Mouse (Mus musculus) layer of hippocampus, adult 11-12 months (tissue): Measurements from ENCODE around the gene Rdh16f2.
A peak's percentile ranks its signal among the peaks of the same experiment; 100 is the strongest.
"Not testable (repeated sequence)": the region's sequence is repeated elsewhere in the genome, so short reads cannot be mapped to it uniquely, and the experiment has no call there.

ENCODE experiments used
- DNase-seq: peaks from one replicate; pipeline ENCODE4 v3.0.0; 2022; ENCODE audit warnings: low spot score

The Rdh16f2 gene

DNA sequence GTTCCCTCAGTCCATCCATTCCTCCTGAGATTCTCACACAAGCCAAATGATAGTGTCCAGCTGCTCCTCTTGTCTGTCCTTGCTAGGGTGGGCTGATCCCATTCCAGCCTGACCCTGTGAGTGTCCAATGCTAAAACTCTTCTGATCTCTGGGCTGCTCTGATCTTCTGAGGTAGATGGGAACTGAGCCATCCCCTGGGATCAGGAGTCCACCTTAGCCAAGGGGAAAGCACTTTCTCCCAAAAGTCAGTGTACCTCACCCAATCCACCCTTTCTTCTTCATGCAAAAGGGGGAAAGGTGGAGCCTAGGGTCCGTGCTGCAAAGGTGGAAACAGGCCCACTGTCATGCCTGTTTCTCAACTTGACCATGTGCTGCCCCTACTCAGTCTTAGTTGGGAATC is 25.2 kb downstream of the Rdh16f2 start:
- no peak for DNase-seq

DNA sequence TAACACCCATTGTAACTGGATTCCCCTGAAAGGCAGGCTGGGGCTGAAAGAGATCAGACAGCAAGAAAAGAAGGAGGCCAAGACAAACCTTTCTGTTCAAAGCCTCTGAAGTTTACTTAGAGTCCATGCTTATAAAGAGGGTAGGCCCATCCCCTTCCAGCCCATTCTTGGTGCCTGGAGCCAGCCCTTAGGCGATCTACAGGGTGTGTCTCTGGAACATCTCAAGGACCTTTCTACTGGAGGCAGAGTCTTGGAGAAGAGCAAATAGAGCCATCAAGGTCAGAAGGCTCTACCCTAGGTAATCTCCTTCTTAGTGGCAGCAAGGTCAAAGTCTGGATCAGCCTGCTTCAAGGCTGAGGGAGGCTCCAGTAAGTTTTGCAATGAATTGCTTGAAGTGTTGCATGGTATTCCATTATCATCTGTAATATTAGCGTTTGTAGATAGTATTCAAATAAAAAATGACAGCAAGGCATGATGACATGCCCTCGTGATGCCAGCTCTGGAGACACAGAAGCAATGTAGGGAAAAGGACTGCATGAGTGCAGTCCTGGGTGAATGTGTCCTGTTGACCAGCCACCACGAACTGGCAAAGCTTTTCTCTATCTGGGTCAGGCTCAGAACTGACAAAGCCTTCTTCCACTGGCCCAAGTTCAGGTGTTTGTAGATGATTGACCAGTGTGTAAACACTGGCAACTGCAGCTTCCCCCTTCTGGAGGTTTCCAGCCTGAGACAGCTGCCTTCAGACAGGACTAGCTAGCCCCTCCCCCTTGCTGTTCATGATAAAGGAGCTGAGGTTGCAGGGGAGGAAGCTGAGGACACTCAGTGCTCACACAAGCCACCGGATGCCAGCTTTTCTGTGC is 27.1 kb downstream of the Rdh16f2 start:
- not testable (repeated sequence) for DNase-seq

DNA sequence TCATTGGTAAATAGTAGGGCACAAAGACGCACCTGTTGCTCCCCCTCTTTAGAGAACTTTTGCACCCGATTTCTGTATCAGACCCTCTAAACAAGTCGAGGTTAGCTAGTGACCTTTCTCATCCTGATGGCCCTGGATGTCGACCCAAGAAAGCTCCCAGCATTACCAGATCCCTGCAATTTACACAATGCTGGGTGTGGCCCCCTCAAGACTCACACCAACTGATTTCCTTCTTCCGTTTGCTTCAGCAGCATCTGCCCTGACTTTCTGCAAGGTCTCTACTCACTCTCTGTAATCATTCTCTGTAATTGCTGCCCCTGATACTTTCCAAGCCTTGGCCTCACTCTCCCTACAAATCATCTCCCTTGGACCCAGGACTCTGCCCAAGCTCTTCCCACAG is 30.4 kb downstream of the Rdh16f2 start:
- no peak for DNase-seq

DNA sequence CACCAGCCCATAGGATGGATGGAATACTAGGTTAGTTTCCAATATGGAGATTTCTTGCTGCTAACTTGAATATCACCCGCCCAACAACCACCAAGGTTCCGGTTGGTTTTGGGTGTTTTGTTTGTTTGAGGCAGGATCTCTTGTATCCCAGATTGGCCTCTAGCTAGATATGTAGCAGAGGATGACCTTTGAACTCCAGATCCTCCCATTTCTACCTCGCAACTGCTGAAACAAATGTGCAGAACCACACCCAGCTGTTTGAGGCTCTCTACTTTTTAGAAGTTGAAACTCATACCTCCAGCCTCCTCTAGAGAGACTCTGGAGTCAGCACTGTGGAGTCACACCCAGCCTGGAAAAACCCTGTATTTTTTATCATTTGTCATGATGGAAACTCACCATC is 31.2 kb downstream of the Rdh16f2 start:
- no peak for DNase-seq

DNA sequence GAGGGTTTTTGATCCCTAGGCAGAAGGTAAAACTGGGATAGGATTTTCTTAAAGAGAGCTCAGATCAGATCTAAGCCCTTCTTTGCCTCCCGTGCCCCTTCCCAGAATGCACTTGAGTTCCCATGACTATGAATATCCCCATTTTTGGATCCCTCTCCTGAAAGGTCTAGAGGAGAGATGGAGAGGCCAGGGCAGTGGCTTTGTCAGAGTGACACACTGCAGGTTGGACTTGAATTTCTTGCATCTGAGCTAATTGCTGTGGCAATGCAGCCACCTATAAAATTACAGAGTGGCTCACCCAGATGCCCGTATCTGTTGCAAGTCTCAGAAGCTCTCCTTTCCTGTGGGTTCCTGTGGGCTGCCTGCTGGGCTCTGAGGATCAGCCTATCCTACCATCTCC is 31.9 kb downstream of the Rdh16f2 start, which contains the start of gene Sdr9c7:
Sdr9c7 (plus strand) TSS at position 301 of the 400 bp plus-strand sequence.
- no peak for DNase-seq

DNA sequence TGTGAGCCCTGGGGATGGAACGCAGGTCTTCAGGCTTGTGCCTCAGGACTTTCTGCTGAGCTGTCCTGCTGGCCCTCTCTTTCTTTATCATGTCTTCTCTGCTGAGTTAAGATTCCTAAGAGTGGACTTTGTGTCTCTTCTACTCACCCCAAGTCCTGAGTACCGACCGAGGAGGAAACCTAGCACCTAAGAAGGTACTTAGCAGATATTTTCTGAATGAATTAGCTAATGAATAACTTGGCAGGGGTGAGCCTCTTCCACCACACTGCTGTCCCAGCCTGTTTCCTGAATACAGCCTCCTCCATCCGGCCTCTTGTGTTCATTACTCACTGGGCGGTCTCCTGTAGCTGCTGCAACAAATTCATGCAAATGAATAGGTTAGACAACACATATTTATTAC is 33.5 kb downstream of the Rdh16f2 start:
- no peak for DNase-seq

DNA sequence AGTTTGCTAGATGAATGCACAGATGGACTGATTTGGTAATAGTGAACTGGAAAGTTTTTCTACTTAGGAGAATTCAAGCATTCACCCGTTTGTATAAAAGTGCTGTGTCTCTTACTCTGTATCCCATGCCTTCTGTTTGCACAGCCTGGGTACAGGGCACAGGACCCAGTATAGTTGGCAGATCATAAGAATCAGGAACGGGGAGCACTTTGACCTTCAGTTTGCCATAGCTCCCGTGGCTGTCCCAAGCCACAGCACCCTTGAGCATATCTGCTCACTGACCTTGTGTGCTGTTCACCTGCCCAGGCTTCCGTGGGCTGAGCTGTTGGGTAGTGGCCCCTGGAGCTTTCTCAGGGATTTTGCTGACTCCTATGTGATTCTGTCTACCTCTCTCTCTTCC is 35.5 kb downstream of the Rdh16f2 start:
- DNase-seq, result no peak

DNA sequence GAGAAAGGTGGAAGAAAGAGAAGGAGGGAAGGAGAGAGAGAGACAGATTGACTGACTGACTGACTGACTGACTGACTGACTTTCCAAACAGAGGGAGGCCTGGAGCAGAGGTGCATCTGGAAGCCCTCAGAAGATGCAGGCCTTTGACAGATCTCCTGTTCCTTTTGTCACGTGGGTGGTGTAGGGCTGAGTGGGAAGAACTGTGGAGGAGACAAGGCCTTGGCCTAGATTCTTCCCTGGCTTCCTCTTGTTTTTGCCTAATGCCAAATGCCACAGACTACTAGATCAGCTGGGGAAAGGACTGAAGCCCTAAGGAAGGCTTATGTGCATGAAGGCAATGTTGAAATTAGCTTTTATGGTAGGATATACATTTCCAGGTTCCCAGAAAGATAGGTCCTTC is 36.8 kb downstream of the Rdh16f2 start:
- DNase-seq, result no peak

DNA sequence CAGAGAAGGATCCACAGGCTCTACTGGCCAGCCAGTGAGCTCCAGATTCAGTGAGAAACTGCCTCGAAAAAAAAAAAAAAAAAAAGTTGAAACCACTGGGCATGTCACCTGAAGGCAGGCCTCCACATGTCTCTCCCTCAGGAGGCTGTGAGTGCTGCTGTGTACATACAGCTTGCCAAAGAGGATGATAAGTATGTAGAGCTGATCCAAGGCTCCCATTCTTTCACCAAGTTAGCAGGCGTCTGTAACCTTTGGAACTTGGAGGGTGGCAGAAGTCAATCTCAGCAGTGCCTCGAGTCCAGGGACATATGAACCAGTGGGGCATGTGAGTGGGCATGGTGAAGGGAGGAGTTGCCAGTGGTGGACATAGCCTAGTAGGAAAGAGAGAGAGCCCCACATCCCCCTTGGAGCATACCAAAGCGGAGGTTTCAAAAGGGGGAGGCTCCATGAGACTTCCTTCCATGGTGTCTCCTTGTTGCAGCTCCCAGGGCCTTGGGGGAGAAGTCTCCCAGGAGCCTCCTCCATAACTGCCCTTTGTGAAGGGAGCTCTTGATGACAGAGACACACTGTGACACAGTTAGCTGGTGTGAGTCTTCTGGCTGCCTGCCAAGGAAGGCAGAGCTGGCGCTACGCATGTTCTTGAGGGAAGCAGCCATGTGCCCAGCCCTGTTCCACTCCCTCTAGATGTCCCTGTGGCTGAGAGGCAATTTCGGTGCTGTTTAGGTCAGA is 38.6 kb downstream of the Rdh16f2 start:
- peak; percentile 7 for DNase-seq

DNA sequence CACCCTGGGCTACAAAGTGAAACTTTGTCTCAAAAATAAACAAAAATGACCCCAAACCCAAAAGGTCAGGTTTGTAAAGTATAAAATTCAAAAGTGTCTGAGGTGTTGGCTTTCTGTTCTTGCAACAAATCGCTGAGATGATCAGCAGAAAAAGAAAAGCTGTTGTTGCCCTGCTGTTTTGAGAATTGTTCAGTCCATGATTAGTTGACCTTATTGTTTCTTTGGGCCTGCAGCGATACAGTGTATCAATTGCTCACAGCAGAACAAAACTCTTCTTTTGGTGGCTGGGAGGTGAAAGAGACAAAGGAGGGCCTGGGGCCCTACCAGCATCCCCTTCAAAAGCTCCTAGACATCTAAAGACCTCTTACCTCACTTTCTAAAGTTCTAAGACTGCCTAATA is 39.9 kb downstream of the Rdh16f2 start:
- no peak for DNase-seq

DNA sequence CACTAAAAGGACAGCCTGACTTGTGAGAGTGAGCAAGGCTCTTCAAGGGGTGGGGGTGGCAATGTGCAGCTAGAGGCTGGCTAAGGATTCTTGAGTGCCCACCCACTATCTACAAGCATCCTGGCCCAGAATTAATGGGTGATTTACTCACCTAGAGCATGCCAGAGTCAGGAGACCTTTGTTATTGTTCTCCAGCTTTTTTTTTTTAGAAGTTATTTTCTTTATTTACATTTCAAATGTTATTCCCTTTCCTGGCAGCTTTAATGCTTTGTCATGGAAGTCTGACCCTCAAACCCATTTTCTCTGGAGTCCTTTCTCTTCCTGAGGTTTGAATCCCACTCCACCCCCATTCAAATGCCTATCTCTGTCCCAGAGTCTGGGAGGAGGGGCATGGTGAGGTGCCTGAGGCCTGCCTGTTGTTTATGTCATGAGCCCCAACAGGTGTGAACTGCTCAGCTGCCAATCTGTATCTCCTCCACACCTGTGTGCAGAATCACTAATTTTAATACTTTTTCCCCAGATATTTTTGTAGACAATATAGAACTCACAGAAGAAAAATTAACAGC is 41.2 kb downstream of the Rdh16f2 start:
- DNase-seq, result no peak

DNA sequence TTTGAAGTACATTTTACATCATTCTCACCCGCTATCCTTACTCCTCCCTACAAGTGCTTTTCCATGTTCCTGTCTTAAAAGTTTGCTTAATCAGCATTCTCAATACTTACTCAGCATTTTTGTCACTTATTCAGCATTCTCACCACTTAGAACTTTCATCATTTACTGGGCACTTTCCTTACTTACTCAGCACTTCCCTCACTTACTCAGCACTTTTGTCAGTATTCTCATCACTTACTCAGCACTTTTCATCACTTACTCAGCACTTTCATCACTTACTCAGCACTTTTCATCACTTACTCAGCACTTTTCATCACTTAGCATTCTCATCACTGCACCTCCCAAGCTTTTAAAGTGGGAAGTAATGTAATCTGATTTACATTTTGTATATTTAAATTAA is 49.3 kb downstream of the Rdh16f2 start:
- no peak for DNase-seq

DNA sequence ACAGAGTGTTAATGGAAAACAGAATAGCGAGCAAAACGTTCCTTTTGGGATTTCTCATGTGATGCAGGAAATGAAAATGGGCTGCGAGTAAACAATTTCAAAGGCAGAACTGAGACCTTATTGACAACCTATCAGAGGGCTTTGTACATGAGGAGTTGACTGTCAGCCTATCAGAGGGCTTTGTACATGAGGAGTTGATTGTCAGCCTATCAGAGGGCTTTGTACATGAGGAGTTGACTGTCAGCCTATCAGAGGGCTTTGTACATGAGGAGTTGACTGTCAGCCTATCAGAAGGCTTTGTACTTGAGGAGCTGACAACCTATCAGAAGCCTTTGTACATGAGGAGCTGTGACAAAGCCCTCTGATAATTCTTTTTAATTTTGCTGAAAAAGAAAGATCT is 50.9 kb downstream of the Rdh16f2 start:
- not testable (repeated sequence) for DNase-seq

DNA sequence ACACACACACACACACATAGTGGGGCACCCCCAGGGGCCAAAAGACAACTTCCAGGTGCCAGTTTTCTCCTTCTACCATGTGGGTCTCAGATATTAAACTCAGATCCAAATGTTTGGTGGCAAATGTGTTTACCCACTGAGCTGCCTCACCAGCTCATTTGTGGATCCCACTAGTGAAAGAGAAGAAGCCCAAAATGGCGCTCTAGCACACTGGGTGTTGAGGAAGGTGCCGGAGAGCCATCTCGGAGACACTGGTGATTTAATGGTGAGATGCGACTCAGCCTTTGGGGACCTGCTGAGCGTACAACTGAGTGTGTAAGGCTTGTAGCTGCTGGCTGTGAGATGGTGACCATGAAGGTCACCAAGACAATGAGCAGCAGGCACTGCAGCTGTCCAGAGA is 51.4 kb downstream of the Rdh16f2 start:
- DNase-seq, result no peak

DNA sequence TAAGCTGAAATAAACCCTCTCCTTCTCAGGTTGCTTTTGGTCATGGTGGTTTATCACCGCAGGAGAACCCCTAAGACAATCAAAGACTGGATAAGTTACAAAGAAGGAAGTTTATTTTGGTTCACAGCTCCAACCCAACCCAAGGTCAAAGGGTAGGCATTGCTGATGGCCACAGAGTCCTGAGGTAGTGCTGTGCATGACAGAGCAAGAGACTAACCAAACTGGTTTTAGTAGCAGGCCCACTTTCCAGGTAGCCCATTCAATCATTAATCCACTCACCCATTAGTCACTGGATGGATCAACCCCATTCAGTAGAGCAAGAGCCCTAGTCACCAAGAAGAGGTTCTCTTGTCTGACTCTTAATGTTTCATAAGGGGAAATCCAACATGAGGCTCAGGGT is 56.0 kb downstream of the Rdh16f2 start:
- no peak for DNase-seq

DNA sequence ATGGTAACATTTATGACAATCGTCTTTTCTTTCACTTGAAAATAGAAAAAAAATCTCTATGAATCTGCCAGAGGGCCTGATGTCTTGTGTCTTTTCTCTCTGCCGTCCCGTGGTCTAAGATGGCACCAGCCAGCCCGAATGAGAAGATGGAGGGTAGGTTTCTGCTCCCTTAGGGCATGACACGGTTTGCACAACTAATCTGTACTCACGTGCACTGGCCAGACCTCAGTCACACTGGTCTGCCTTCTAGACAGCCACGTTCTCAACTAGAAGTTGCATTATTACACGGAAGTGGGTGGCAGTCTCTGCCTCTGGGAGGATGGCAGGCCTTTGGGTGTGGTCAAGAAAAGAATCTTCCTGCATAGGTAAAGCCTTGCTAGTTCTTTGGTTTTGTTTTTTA is 56.8 kb downstream of the Rdh16f2 start:
- no peak for DNase-seq

DNA sequence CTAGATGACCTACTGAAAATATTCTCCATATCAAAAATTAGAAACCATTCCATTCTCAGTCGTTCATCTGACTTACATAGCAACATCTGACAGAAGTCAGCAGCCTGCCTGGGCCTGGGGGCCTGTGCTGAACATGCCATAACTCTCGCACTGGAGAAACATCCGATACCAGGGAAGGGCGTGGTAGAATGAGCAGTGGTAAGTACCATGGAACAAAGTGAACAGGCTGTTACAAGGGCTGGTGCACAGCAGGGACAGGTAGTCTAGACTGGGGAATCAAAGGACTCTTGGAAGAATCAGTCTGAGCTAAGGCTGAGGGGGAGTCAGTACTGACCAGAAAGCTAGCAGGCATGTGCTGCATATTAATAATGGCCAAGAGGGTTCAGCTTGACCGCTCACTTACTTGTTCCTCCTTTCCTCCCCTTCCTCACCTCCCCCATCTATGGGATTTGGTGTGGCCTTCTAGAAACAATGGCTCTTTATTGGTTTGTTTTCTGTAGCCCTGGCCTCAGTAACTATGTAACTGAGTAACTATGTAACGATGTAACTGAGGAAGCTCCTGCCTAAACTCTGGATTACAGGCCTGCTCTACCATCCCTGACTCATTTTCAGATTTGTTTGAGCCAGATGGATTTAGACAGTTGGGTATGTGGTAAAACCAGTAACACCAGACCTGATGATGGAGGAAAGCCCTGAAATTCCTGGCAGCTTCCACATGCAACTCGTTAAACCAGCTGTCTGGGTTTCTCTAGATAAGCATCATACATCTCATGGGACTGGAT is 58.5 kb downstream of the Rdh16f2 start:
- peak; percentile 70 for DNase-seq
